Mouse (Mus musculus) liver, adult 2 months (tissue): ENCODE data around the gene Naaladl2.

ENCODE experiments used
- CTCF ChIP-seq: fragments of 200-500 bp; IDR thresholded peaks from 2 replicates; pipeline ENCODE4 v1.5.1; 2011; ENCODE audit warnings: low read depth, low read length, control low read depth
- POLR2A ChIP-seq: fragments of 200-500 bp; IDR thresholded peaks from 2 replicates; pipeline ENCODE4 v1.6.1; 2011; ENCODE audit warnings: low read length, control low read depth; ENCODE audit not compliant: insufficient read depth; ENCODE audit errors: extremely low read depth

GRCm38 (mm10) chr3:23962961-23963621 is 1181.0 kb downstream of the Naaladl2 start:
- no peak for TF ChIP-seq CTCF
- TF ChIP-seq POLR2A, result no peak
